Mouse (Mus musculus): ENCODE measurements at regions not wholly inside any gene's neighbourhood (a gene's known extent, or its start where the extent isn't known, plus 50 kb on each side); places are given as distances from the start of the nearest gene placed in this dataset.
"Not testable (repeated sequence)": the region's sequence is repeated elsewhere in the genome, so short reads cannot be mapped to it uniquely, and the experiment has no call there.

DNA sequence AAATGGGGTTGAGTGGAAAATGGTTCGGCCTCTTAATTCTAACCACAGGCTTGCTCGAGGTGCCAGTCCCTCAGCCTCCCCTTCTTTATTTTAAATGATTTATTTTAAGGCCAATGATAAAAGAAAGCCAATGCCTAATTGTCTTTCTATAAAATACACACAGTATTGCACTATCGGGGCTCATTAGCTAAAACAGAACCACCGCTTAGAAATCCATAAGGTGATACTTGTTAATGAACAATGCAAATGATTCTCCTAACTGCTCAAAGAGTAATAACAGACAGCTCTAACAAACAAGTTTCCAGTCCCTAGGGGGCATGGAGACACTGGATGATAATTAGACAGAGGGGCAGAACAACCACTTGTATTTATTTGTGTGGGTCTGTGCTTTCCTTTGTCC lies 58.8 kb downstream of the Emx2 start:
- DNase-seq: no peak

DNA sequence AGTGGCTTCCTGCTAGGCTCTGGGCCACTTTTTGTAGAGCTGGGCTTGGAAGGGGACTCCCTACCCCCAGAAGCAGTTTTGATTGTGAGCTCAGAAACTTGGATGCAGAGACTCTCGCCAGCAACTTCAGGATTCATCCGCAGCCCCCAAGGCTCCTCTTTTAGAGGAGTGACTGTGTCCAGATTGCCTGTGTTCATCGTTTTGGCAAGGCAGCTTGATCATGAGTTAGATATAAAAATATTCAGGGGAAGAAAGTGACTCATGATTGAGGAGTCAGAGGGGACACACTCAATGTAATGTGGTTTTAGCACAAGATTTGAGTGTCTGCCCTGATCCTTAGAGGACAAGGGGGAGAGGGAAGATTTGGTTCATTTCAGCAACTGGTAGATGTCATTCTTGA lies 61.0 kb downstream of the Emx2 start:
- DNase-seq: no peak

DNA sequence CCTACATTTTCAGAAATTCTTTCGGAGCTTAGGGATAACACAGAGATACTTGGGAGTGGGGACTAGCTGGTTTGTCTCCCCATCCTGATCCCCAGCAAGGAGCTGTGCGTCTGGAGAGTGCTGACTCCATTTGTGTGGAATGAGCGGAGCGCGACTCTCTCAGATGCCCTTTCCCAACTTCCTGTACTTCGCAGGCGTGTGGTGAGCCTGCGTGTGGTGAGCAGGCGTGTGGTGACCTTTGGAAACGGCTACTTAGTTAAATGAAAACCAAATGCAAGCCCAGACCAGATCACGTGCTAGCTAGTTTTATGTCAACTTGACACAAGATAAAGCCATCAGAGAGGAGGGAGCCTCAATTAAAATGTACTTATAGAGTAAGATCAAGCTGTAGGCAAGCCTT lies 64.0 kb downstream of the Emx2 start:
- no peak for DNase-seq

DNA sequence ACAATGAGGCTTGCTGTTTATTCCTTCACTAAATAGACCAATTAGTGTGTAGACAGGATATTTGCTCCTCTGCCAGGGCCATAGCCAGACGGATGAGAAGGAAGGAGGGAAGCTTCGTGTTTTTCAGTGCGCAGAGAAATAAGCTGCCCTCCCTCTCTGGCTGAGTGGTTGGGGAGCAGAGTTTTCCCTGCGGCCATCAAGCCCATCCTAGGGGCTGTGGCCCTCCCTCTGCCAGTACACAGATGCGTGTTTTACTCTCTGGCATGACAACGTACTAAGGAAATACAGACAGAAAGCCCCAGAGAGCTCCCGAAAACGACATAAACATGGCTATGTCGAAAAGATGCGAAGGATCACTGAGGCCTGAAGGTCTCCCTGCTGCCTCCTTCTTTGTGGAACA lies 65.2 kb downstream of the Emx2 start:
- DNase-seq: no peak

DNA sequence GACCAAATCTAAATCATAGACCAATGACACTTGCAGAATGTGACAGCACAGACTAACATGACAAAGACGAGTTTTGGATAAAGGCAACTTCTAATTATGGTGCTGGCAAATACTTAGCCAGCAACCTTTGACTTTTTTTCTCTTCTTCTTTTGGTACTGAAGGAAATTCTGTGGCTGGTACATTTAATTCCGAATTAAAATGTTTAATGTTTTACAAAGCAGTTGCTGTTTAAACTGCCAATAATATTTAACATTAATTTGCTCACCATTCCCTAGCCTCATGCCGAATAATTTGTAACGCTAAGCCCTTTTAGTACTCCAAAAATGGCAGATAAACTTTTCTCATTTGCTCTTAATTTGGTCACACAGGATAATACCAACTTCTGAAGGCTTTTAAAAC lies 105.9 kb downstream of the Emx2 start:
- DNase-seq: no peak

DNA sequence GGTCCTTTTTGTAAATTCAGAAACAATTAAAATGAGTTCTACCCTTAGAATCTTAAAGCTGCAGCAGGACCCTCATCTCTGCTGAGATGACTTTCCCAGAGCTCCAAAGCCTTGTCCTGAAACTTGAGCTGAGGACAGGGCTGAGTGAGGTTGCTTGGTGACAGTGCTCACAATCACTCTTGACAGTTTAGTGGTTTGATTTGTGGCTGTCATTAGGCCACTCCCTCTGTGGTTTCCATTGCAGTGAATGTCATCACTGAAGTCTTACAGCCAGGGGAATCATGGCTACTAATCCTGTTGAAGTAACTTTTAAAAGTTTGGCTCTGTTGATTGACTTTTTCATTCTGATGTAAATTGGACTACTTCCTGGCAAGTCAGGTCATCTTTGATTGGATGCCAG lies 110.7 kb downstream of the Emx2 start:
- DNase-seq: no peak

DNA sequence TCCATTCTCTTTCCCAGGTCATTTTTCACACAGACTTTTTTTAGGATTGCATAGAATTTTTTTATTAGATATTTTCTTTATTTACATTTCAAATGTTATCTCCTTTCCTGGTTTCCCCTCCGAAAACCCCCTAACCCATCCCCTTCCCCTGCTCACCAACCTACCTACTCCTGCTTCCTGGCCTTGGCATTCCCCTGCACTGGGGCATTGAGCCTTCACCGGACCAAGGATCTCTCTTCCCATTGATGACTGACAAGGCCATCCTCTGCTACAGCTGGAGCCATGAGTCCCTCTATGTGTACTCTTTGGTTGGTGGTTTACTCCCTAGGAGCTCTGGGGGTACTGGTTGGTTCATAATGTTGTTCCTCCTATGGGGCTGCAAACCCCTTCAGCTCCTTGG lies 111.4 kb downstream of the Emx2 start:
- not testable (repeated sequence) for DNase-seq

DNA sequence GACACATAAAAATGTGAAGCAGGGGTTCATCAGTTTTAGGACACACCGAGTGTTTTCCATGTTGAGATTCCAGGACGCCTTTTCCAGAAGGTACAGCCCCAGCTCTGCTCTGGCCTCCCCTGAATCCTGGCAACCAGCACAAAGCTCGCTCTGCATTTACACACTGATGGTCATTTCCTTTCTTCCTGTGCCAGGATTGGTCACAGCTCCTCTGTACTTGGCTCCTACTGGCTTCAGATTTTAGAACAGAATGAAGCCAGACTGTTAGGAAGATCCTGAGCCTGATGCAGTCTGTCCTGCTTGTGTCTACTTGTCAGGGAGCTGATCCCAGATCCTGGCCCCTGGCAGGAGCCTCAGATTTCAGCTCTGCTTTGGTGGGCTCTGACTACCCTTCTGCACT lies 116.2 kb downstream of the Emx2 start:
- DNase-seq: peak; percentile 9

DNA sequence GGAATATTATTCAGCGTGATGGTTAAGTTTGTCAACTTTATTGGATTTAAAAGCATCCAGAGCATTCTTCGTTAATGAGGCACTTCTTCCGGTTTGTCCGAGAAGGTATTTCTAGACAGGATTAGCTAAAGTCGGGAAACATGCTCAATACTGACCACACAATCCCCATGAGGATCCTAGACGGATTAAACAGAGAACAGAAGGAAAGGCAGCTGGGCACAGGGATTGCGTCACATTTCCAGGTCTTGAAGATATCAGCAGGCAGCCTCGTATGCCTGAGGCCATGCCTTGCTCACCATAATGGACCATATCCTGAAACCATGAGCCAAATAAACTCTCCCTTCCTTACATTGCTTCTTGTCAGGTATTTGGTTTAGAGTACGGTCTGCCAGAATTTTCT lies 119.7 kb downstream of the Emx2 start:
- DNase-seq: no peak

DNA sequence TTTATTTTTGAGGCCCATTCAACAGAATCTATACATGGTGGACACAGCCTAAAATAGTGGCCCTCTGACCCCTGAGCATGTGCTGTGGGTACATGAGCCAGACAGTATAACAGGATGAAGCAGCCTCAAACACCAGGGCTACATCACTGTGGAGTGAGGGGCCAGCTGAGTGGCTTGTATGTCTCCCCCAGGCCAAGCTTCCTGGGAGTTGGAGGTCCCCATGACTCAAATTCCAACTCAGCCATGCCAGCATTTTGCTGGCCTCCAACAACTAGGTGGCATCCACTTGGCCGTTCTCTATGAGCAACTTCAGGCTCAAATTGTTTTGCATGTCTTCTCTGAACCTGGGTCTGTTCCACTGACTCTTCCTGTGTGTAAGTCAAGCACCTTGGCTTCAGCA lies 121.5 kb downstream of the Emx2 start:
- DNase-seq: no peak

DNA sequence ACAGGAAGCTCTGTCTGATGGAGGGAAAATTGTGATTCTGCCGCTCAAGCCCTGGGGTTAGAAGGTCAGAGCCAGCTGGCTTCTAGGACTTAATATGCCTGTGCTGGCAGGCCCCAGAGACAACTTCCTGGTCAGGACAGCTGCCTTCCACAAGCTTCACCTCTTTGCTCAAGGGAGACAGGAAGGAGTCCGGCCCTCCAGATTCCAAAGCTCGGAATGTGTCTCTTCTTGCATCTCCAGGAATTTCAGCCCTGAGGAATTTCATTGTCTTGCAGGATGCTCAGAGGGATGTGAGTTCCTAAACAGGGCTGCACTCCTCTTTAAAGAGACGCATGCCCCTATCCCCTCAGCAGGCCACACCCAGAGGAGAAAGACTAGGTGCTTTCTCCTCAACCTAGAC lies 127.7 kb downstream of the Emx2 start:
- no peak for DNase-seq

DNA sequence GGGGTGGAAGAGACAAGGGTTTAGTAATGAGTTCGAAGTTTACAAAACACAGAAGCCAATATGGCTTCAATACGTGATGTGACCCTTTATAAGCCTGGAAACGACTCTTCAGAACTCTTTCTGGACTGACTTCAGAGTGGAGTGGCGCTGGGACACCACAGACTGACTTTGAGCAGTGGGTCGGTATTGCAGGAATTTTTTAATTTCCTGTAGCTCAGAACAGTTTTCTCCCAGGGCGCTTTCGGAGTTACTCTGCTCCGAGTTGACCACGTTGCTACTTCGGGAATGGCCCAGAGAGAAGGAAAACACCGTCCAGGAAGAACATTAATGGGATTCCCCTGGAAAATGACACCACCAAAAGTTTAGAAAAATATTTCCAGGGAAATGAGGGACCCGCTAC lies 129.1 kb downstream of the Emx2 start:
- no peak for DNase-seq

DNA sequence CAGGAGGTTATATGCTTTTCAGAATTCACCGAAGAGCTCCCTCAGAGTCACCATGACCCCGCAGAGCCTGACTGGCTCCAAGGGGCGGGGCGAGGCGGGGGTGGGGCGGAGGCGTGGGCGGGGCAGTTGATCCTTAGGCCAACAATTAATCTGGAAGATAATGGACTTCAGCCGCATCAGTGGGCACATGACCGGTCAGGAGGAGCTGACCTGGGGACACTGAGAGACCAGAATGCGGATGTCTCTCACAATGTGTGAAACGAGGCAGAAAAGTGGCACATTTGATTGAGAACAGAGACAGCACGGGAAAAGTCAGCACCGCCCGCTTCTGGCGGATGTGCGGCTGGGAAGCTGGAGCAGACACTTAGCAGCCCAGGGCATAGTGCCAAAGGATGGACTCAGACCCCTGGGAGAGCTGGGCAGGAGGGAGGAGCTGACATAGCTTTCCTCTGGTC lies 129.9 kb downstream of the Emx2 start:
- peak; percentile 47 for DNase-seq

DNA sequence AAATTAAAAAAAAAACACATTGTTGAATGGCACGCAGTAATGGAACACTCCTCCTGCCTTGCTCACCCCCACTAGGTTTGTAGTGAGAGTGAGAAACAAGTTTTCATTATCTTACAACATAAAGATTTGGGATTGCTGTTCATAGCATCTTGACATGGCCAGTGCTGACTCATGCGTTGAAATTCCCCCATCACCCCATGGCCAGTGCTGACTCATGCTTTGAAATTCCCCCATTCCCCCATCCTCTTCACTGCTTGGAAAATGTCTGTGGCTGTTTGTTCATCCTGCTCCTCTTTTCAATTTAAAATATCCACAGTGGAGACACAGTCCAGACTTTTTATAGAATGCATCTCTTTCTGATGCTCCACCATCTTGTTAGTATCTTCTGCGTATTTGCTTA lies 131.8 kb downstream of the Emx2 start:
- peak; percentile 45 for DNase-seq

DNA sequence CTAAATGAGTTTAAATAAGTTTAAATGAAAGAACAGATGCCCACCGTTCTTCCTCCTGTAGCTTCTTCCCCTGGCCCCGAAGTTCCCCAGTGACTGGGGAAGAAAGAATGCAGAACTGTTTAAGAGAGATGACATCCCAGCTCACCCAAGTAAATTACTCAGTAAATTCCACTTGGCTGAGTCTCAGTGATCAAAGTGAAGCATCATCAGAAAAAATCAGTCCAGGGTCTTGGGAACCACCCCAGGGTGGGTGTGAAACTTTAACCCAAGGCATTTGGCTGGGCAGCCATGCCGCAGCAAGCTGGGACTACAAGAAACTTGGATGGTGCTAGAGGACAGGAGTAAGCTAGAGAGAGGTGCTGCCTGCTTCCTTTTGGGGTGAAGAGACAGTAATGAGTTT lies 133.9 kb downstream of the Emx2 start:
- no peak for DNase-seq

DNA sequence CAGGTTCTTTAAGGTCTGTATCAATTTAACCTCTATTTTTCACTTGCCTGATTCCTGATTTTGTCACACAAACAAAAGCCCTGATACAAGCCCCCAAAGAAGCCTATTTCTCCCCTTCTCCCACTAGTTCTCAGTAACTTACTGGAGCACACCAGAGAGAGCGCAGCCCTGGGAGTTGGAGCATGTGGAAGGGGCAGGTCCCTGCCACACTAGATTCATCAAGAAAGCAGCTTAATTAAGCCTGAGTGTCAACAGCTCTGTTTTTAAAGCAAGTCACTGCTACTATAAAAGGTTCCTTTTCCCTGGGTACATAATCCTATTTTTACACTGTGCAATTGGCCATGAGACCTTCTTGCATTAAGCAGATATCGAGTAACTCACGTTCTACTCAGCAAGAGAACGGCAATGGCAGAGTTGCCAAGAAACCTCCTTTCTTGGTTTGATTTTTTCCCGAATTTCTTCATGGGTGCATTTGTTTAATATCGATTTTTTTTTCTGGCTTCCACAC lies 166.2 kb downstream of the Emx2 start:
- no peak for DNase-seq

DNA sequence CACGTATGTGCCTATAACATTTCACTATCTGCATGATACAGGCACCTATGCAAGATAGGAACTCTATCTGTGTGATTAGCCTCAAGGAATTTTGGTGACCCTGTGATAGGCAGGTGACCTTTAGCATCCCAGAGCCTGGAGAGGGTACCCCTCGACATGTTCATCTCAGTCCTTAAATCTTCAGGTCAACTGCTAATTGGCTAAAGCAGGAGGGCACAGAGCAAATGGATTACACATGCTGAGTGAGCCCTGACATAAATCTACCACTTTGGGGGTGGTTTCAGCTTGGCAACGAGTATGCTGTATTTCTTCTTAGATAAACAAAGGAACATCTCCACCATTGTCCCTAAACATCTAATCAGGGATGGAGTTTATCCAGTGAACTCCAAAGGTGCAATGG lies 169.5 kb downstream of the Emx2 start:
- no peak for DNase-seq

DNA sequence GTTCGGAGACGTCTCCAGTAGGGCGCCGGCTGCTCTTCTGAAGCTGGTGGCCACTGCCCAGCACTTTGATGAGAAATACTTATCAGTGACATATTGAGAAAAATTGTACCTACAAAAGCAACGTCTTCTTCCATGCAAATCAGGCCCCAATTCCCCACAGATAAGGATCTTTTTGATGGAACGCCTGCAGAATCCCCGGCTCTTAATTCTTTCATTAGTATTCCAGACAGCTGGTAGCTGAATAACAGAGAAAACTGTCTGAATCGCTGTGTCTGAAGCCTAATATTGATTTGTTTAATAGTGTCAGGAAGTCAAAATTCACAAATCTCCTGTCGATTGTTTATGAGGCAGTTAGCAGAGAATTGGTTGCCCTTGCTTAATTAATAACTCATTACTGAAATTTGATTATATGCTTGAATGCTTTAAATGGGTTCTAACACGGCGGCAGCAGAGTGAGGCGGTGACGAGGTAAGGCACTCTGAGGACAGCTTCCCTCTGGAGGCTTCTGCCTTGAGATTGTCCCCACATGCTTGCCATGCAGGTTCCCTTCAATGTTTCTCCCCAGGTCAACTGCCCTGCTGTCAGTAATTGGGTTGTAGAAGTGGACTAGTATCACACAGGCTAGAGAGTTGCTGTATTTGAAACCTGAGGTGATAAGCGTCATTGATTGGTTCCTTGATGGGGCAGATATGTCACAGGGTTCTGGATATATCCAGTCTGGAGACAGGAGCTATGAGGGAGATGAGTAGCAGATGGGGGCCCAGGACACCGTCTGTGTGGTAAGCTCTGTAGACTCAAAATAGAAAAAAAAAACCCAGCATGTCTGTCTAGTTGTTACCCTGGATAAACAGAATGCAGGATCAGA lies 170.4 kb downstream of the Emx2 start:
- DNase-seq: no peak

DNA sequence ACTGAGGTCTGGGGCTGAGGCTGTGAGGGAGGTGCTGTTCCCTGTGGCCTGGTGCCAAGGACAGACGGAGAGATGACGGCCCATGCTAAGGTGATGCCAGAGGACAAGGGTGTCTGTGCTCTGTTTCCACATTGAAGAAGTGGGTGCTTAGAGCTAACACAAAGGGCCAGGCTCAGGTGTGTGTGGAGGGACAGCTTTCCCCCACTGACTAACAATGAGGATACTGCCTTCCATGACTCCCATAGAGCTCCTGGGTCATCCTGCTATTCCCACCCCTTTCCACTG lies 170.9 kb downstream of the Emx2 start:
- no peak for DNase-seq

DNA sequence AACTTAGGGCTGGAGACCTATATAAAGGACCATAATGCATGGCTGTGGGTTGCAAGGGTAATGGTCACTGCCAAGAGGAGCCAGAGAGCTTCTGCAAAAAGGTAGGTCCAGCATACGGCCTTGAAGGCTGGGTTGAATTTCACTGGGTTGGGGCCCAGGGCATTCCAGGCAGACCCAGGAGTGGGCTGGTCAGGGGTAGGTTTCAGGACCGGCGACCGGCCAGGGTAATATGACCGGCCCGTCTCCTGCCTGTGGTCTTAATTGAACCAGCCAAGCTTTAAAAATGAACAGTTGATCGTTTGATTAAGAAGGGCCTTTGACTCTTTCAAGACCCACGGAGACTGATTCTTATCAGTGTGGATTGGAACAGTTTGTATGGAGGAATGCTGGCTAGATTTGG lies 171.9 kb downstream of the Emx2 start:
- DNase-seq: no peak

DNA sequence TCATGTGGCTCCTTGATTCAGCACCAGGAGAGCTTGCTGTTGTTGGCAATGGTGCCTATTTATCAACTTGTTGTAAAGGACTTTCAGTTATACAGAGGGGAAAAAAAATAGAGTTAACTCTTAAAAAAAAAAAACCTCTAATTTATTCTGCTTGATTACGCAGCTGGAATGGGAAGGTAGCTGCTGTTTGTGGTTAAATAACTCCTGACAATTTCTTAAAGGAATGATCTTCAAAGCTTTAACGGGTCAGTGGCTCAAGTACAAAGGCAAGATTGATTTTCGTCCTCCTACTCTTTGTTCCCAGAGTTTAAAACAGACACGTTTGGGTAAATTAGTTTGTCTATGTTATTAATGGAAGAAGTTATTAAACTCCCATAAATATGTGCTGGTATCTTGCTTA lies 172.5 kb downstream of the Emx2 start:
- DNase-seq: no peak

DNA sequence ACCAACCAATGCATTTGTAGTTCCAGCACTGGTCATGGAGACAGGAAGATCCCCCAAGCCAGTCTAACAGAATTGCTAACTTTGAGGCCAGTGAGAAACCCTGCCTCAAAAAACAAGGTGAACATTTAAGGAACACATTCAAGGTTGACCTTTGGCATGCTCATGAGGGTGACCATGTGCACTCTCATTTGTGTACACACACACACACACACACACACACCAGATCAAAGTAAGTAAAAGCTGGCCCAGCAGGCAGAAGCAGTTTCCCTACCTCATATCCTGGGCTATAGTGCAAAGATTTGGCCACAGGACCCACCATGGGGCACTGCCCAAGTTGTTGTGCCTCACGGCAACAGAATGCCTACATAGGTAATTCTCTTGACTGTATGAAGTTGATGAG lies 173.4 kb downstream of the Emx2 start:
- DNase-seq: no peak

DNA sequence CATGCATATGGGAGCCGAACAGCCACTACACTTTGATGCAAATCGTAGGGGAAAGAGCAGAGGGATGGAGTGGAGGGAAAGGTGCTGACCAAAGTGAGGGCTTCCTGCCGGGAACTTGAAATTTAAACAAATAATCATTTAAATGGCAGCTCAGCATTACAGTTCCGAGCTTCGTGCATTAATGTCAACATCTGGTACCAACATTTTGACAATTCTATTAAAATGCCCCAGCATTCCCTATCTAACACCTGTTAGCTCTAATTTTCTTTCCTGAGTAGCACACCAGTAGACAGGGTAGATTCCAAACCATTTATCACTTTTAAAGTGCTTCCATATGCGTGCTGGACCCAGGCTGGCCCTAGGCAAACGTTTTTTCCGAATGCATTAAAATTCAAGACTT lies 178.1 kb downstream of the Emx2 start:
- DNase-seq: no peak

DNA sequence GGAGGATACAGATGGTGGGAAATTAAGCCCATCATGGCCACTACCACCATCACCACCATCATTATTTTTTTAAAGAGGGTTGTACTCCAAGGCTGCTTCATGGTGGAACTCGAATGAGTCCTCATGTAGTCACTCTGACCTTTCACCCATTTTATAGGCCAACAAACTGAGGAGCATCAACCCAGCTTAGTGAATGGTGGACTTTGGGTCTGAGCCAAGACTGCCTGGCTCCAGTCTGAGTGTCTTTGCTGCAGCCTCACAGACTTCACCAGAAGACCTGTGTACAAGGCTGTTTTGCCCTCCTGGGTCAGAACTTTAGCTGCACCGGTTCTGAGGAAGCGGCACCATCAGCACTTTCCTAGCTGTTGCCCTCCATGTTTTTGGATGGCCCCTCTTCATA lies 184.4 kb downstream of the Emx2 start:
- no peak for DNase-seq

DNA sequence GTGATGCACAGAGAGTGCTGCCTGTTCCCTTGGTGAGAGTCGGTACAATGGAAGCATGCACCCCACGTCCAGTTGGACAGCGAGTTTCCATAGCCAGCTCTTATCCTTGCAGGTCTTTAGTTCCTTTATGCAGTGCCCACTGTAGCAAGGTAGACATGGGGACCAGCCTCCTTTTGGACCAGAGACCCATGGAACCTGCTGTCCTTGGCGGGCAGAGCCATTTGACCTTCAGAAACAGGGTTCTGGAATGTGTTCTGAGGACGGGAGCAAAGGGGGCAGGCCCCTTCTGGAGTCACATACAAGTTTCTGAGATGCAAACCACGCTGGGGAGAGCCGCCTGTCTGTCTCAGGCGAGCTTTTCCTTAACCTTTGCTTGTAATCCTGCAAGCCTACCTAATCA lies 188.1 kb downstream of the Emx2 start:
- DNase-seq: peak; percentile 3

Data from adrenal gland, adult 2 months (tissue).